16 mouse cellular contexts compared by ENCODE assay signal in the genomic region with DNA sequence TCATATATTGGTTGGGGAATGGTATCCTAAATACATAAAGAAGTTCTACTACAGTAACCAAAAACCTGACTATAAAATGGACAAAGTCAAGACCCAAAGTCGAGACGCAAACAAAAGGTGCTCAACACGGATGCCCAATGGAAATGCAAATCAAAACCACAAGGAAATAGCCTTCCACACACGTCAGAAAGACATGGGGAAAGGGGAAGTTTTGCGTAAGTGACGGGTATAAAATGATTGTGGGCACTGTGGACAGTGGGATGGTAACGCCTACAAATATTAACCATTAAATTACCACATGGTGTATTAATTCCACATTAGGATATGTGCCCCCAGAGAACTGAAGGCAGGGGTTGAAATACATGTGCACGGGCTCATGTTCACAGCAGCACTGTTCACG. TPM values are rescaled to one million over a fixed set of nuclear protein-coding genes. Genes with fewer than 3 reads are reported as not detected.
DNase-seq lines count a peak whose midpoint lies in the region; ATAC-seq and TF ChIP-seq lines count a peak whose summit lies in the region.
"Had no signal": no experiment of that assay in that cellular context is flagged by ENCODE, and none has a peak within 500 bp of the region (broad histone marks: within the 10 kb centered on the region; RNA-seq: fewer than 3 reads in every experiment).

No protein-coding gene starts in this region.

- WGBS in kidney, adult 2 months = 86% methylated on average over 9 of the region's 9 CpGs
- WGBS in midbrain, embryonic 13.5 days = 85% methylated on average over 9 of the region's 9 CpGs

- no peak for TF ChIP-seq POLR2A in MEL (IDR thresholded peaks at IDR 0.05; ENCODE audit: control insufficient read depth in 1 of 2, insufficient read depth in 1 of 2, low read depth in 1 of 2, low read length in 2 of 2, poor library complexity in 1 of 2)
- no peak for TF ChIP-seq POLR2A in kidney, adult 2 months (IDR thresholded peaks at IDR 0.05; ENCODE audit: low read depth, low read length)

- no peaks in the 10 kb centered on the region for H3K27me3 ChIP-seq in MEL (ENCODE audit: control insufficient read depth in 1 of 2, insufficient read depth in 2 of 2, low read length in 2 of 2)
- H3K27me3 ChIP-seq in kidney, adult 2 months (replicated peaks; ENCODE audit: control insufficient read depth, insufficient read depth, low read length) = no peaks in the 10 kb centered on the region
- no peaks in the 10 kb centered on the region for H3K27me3 ChIP-seq in midbrain, embryonic 13.5 days
- H3K27me3 ChIP-seq: embryonic facial prominence, embryonic 12.5 days; kidney, embryonic 15.5 days; midbrain, embryonic 15.5 days had no signal

- no peak overlapping the region for H3K9ac ChIP-seq in MEL (ENCODE audit: control insufficient read depth, low read depth, low read length, poor library complexity, severe bottlenecking)
- H3K9ac ChIP-seq in midbrain, embryonic 13.5 days (replicated peaks) = no peak overlapping the region
- H3K9ac ChIP-seq: embryonic facial prominence, embryonic 12.5 days; kidney, embryonic 15.5 days; liver, embryonic 14.5 days; midbrain, embryonic 15.5 days had no signal

- H3K4me3 ChIP-seq in MEL (ENCODE audit: control insufficient read depth in 1 of 2, insufficient read depth in 1 of 2, low read depth in 2 of 2, low read length in 2 of 2) = no peak overlapping the region
- H3K4me3 ChIP-seq in kidney, adult 2 months (ENCODE audit: insufficient read depth, low read depth, low read length) = no peak overlapping the region
- no peak overlapping the region for H3K4me3 ChIP-seq in midbrain, embryonic 13.5 days (replicated peaks)
- H3K4me3 ChIP-seq: embryonic facial prominence, embryonic 12.5 days; kidney, embryonic 15.5 days; midbrain, embryonic 15.5 days; myocyte had no signal

- TF ChIP-seq CTCF in MEL (IDR thresholded peaks at IDR 0.05 in 2 of 3, conservative IDR thresholded peaks at IDR 0.05 in 1 of 3; ENCODE audit: control insufficient read depth in 1 of 3, insufficient read depth in 1 of 3, low read depth in 2 of 3, low read length in 3 of 3, poor library complexity in 1 of 3, severe bottlenecking in 1 of 3) = no peak
- TF ChIP-seq CTCF in kidney, adult 2 months (conservative IDR thresholded peaks at IDR 0.05; ENCODE audit: insufficient read depth, insufficient read length, low read depth, low read length) = no peak

- DNase-seq in spleen, postnatal 36 days (ENCODE audit: low spot score in 2 of 2) = peak; percentile 45 to 56
- DNase-seq in spleen, adult 18-20 months = no peak
- DNase-seq in MEL (ENCODE audit: low read depth, low spot score) = no peak
- no peak for DNase-seq in cerebellum, postnatal 10 days
- DNase-seq in kidney, adult 2 months = no peak
- DNase-seq: cerebellum, adult 11 months; cerebellum, adult 9-11 months; layer of hippocampus, adult 9-11 months had no signal

- ATAC-seq in megakaryocyte, adult 5-6 weeks (ENCODE audit: poor library complexity, severe bottlenecking) = peak; percentile 65
- ATAC-seq in midbrain, embryonic 13.5 days = no peak
- ATAC-seq: midbrain, embryonic 15.5 days had no signal

- TF ChIP-seq EP300 in MEL (IDR thresholded peaks at IDR 0.05; ENCODE audit: low read depth in 1 of 2, low read length in 2 of 2) = no peak

- H3K36me3 ChIP-seq in MEL (ENCODE audit: control insufficient read depth in 1 of 2, insufficient read depth in 2 of 2, low read length in 2 of 2) = peaks cover 2 to 37% of the 10 kb centered on the region in 2 experiments; a peak in 3 of 4 replicates
- no peaks in the 10 kb centered on the region for H3K36me3 ChIP-seq in kidney, adult 2 months (ENCODE audit: control insufficient read depth, insufficient read depth, low read length)
- H3K36me3 ChIP-seq in midbrain, embryonic 13.5 days = no peaks in the 10 kb centered on the region
- H3K36me3 ChIP-seq: embryonic facial prominence, embryonic 12.5 days; kidney, embryonic 15.5 days; midbrain, embryonic 15.5 days had no signal

- peak overlapping the region; percentile 44 for H3K27ac ChIP-seq in MEL (ENCODE audit: control insufficient read depth, low read depth, low read length)
- no peak overlapping the region for H3K27ac ChIP-seq in kidney, adult 2 months (ENCODE audit: insufficient read depth, low read depth, low read length)
- no peak overlapping the region for H3K27ac ChIP-seq in midbrain, embryonic 13.5 days
- H3K27ac ChIP-seq: embryonic facial prominence, embryonic 12.5 days; kidney, embryonic 15.5 days; liver, embryonic 14.5 days; midbrain, embryonic 15.5 days had no signal

- H3K79me2 ChIP-seq in MEL (ENCODE audit: control insufficient read depth, insufficient read depth, low read length, poor library complexity) = peaks cover 82% of the 10 kb centered on the region

- peaks cover 23 to 40% of the 10 kb centered on the region in 2 experiments for H3K4me1 ChIP-seq in MEL (ENCODE audit: control insufficient read depth in 1 of 2, insufficient read depth in 2 of 2, low read length in 2 of 2)
- H3K4me1 ChIP-seq in kidney, adult 2 months (ENCODE audit: control insufficient read depth, insufficient read depth, low read length) = 0 out of 2 replicates have a peak, but pooled peaks cover 3% of the 10 kb centered on the region
- peaks cover 53% of the 10 kb centered on the region for H3K4me1 ChIP-seq in midbrain, embryonic 13.5 days (replicated peaks)

- no peaks in the 10 kb centered on the region for H3K9me3 ChIP-seq in MEL (replicated peaks; ENCODE audit: insufficient read depth, low read length)
- H3K9me3 ChIP-seq in midbrain, embryonic 13.5 days = no peaks in the 10 kb centered on the region
- H3K9me3 ChIP-seq: embryonic facial prominence, embryonic 12.5 days; kidney, embryonic 15.5 days; midbrain, embryonic 15.5 days had no signal

- TF ChIP-seq RAD21 in MEL (IDR thresholded peaks at IDR 0.05; ENCODE audit: low read depth, low read length) = no peak

- no peak overlapping the region for H3K4me2 ChIP-seq in midbrain, embryonic 13.5 days (replicated peaks)
- H3K4me2 ChIP-seq: embryonic facial prominence, embryonic 12.5 days; heart, embryonic 11.5 days; kidney, embryonic 15.5 days; midbrain, embryonic 15.5 days had no signal

TF ChIP-seq in MEL, 35 proteins besides CTCF, POLR2A, EP300 and RAD21:
- TF ChIP-seq SIN3A (IDR thresholded peaks at IDR 0.05; ENCODE audit: low read length) = no peak
- TF ChIP-seq ZC3H11A (IDR thresholded peaks at IDR 0.05; ENCODE audit: low read depth, low read length) = no peak
- TF ChIP-seq POLR2AphosphoS5 (IDR thresholded peaks at IDR 0.05; ENCODE audit: borderline replicate concordance, low read depth, low read length) = no peak
- TF ChIP-seq NELFE (IDR thresholded peaks at IDR 0.05; ENCODE audit: low read depth, low read length) = no peak

RNA-seq across cellular contexts. Expression of a gene that starts 38.8 kb away (rescaled TPM):
- total RNA-seq in MEL (2012; rRNA removed) = 191 and 213 TPM in 2 replicates
- polyA plus RNA-seq in MEL (2012; ENCODE audit: insufficient read depth in 1 of 2, insufficient read length in 2 of 2, low read depth in 1 of 2, low replicate concordance in 2 of 2, missing spikeins in 1 of 2) = 100 to 1,000 TPM; 290 to 643 TPM
- total RNA-seq in megakaryocyte, adult 5-6 weeks (2015) = 71.2 and 79.5 TPM in 2 replicates
- total RNA-seq in megakaryocyte, adult 5-6 weeks (2017) = 75.3 and 77.6 TPM in 2 replicates
- 12.8 and 17.5 TPM in 2 replicates for polyA plus RNA-seq in kidney, adult 2 months (2012; rRNA removed)
- 67.6 and 70.1 TPM in 2 replicates for polyA plus RNA-seq in midbrain, embryonic 13.5 days (2015; fragmentation: Nextera tagmentation; extraction: Ambion mirVana)

Comparison
In these comparisons a context has a peak if more than half of its experiments do, and no peak if none do; other contexts are left out.
1. DNase-seq: peak in spleen, postnatal 36 days (2 of 2); none in spleen, adult 18-20 months (0 of 2), MEL (single experiment), cerebellum, postnatal 10 days (0 of 2) and kidney, adult 2 months (single experiment).